Comparison of ENCODE assay signal across 9 mouse cellular contexts in the genomic region with DNA sequence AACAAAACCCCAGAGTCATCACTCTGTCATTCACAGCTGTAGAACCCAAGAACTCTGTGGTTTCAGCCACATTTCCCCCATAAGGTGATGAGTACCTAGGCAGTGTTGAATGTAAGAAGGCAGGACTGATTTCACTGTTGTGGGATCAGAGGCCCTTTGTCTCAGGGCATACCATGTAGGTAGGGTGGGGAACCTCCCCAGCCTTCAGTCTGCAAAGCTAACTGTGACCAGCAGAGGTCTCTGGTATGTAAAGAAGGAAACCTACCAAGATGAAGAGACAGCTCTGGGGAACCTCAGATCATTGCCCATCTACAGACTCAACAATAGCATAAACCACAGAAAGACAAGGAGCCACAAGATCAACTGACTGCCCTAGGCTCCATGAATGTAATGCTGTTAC. TPM values are rescaled to one million over a fixed set of nuclear protein-coding genes. Genes with fewer than 3 reads are reported as not detected.
A peak's percentile ranks its signal among the peaks of the same experiment; 100 is the strongest.
DNase-seq lines count a peak whose midpoint lies in the region.
"Had no signal": no experiment of that assay in that cellular context is flagged by ENCODE, and none has a peak within 500 bp of the region (broad histone marks: within the 10 kb centered on the region; RNA-seq: fewer than 3 reads in every experiment).

No protein-coding gene starts in this region.

- H3K27me3 ChIP-seq in splenic B cell, adult 2 months (ENCODE audit: control insufficient read depth, insufficient read depth, low read length, poor library complexity, severe bottlenecking) = no peaks in the 10 kb centered on the region
- H3K27me3 ChIP-seq: lung, embryonic 15.5 days had no signal

- H3K36me3 ChIP-seq in splenic B cell, adult 2 months (ENCODE audit: control insufficient read depth, insufficient read depth, low read length, poor library complexity, severe bottlenecking) = no peaks in the 10 kb centered on the region
- H3K36me3 ChIP-seq: lung, embryonic 15.5 days had no signal

- DNase-seq in embryo, embryonic 10 days (ENCODE audit: low spot score) = peak; percentile 62
- no peak for DNase-seq in embryo, embryonic 9.5 days (ENCODE audit: extremely low spot score)
- DNase-seq in lung, postnatal 36 days = peak; percentile 14
- no peak for DNase-seq in lung, postnatal 25 days (ENCODE audit: low spot score)
- peak; percentile 57 for DNase-seq in embryo, embryonic 11 days
- peak; percentile 11 for DNase-seq in layer of hippocampus, adult 9-11 months
- DNase-seq in splenic B cell, adult 2 months (ENCODE audit: low read depth, low spot score) = peak; percentile 84
- no peak for DNase-seq in gastrocnemius, adult 8-10 months (ENCODE audit: low spot score in 2 of 2)

RNA-seq across cellular contexts. Expression of a gene that starts 36.4 kb away (rescaled TPM):
- total RNA-seq in gastrocnemius, adult 8-10 months (2022) = 1 to 10 TPM in 1 of 4 experiments, under 1 TPM in 3; 0.39 to 1.1 (median 0.60) TPM

Comparison
In these comparisons a context has a peak if more than half of its experiments do, and no peak if none do; other contexts are left out.
1. DNase-seq: peak in embryo, embryonic 10 days (single experiment), lung, postnatal 36 days (single experiment), embryo, embryonic 11 days (single experiment), layer of hippocampus, adult 9-11 months (single experiment) and splenic B cell, adult 2 months (single experiment); none in embryo, embryonic 9.5 days (single experiment), lung, postnatal 25 days (single experiment) and gastrocnemius, adult 8-10 months (0 of 2).